Mouse (Mus musculus) kidney, postnatal 0 days (tissue): ENCODE results near the gene Osbpl5. TPM values are rescaled to one million over a fixed set of nuclear protein-coding genes. Genes with fewer than 3 reads are reported as not detected.

Experiments used
- ATAC-seq: fragments of 200-750 bp; cut with Nextera tagmentation; replicated peaks from 2 replicates; pipeline ENCODE4 v1.8.0; 2017; ENCODE audit warnings: low read depth, moderate number of reproducible peaks, moderate TSS enrichment, moderate library complexity; ENCODE audit not compliant: low FRiP score
- DNase-seq: peaks from one replicate; pipeline ENCODE4 v3.0.0-alpha.2; 2016; ENCODE audit warnings: low spot score
- H3K27ac ChIP-seq: fragments of 300-500 bp; sonication (generic); 2 replicates; pipeline ENCODE4 v1.5.1; 2014; ENCODE audit warnings: mild to moderate bottlenecking
- H3K27me3 ChIP-seq: fragments of 300-500 bp; sonication (generic); 2 replicates; pipeline ENCODE4 v1.6.1; 2014; ENCODE audit warnings: low read length, mixed read lengths; ENCODE audit not compliant: insufficient read depth
- H3K36me3 ChIP-seq: fragments of 300-500 bp; sonication (generic); 2 replicates; pipeline ENCODE4 v1.6.1; 2014; ENCODE audit warnings: low read length, mixed read lengths; ENCODE audit not compliant: insufficient read depth
- H3K4me1 ChIP-seq: fragments of 300-500 bp; sonication (generic); replicated peaks from 2 replicates; pipeline ENCODE4 v1.6.1; 2014; ENCODE audit warnings: antibody characterized with exemption, low read length, mixed read lengths; ENCODE audit not compliant: insufficient read depth
- H3K4me2 ChIP-seq: fragments of 300-500 bp; sonication (generic); 2 replicates; pipeline ENCODE4 v1.6.1; 2014; ENCODE audit warnings: mild to moderate bottlenecking, low read length, moderate library complexity, mixed read lengths
- H3K4me3 ChIP-seq: fragments of 300-500 bp; sonication (generic); replicated peaks from 2 replicates; pipeline ENCODE4 v1.5.1; 2014; ENCODE audit warnings: low read depth, low read length
- H3K9ac ChIP-seq: fragments of 300-500 bp; sonication (generic); 2 replicates; pipeline ENCODE4 v1.6.1; 2014; ENCODE audit warnings: low read depth, low read length
- H3K9me3 ChIP-seq: fragments of 300-500 bp; sonication (generic); replicated peaks from 2 replicates; pipeline ENCODE4 v1.6.1; 2016; ENCODE audit warnings: low read length, inconsistent platforms, mixed read lengths
- CTCF ChIP-seq: IDR thresholded peaks from 2 replicates; pipeline ENCODE4 v1.5.1; 2016; ENCODE audit warnings: antibody characterized with exemption, low read depth, mild to moderate bottlenecking, moderate library complexity
- WGBS: fragments of 180-500 bp; shearing (Covaris S2); extraction: QIAGEN DNeasy Blood & Tissue Kit; methylation state at CpG from one replicate; pipeline ENCODE4 v1.1.7; 2014; 5-methylcytosine and 5-hydroxymethylcytosine counted together
- polyA plus RNA-seq: library from polyadenylated mRNA; unstranded; fragments of >200 nt; fragmentation: Nextera tagmentation; extraction: Ambion mirVana; gene quantifications from 2 replicates; pipeline ENCODE4 v1.2.1, GENCODE M21; 2015

The Osbpl5 gene
- polyA plus RNA-seq, 1 experiment from 2014 or later, result 29.0 TPM

- 3% methylated on average over 16 of the region's 16 CpGs for WGBS
- Histone ChIP-seq H3K4me3 (no peak overlapping the region), H3K9ac (no peak overlapping the region), H3K4me2 (peak overlapping the region; percentile 46), H3K9me3 (no peaks in the 10 kb centered on the region), H3K27ac (no peak overlapping the region), H3K36me3 (no peaks in the 10 kb centered on the region), H3K4me1 (no peaks in the 10 kb centered on the region), H3K27me3 (no peaks in the 10 kb centered on the region)
- DNase-seq (peak; percentile 98), ATAC-seq (peak; percentile 83)
- peak; percentile 89 for TF ChIP-seq CTCF
Observed at GRCm38 (mm10) chr7:143748041-143748868, 8.5 kb downstream of the Osbpl5 start.

- H3K9me3 ChIP-seq, result no peaks in the 10 kb centered on the region
- WGBS, result 10% methylated on average over 2 of the region's 2 CpGs
- H3K4me2 ChIP-seq, result peak overlapping the region; percentile 83
- DNase-seq (peak; percentile 19), ATAC-seq (peak; percentile 29; the same call in 1 of the 2 replicates)
- TF ChIP-seq CTCF, result no peak
- no peaks in the 10 kb centered on the region for H3K36me3 ChIP-seq
- H3K9ac ChIP-seq, result peak overlapping the region; percentile 88
- H3K27ac ChIP-seq, result peak overlapping the region; percentile 90; the same call in 1 of the 2 replicates
- no peaks in the 10 kb centered on the region for H3K27me3 ChIP-seq
- H3K4me3 ChIP-seq, result peak overlapping the region; percentile 79
- H3K4me1 ChIP-seq, result peaks cover 17% of the 10 kb centered on the region; the same call in 1 of the 2 replicates
Observed at GRCm38 (mm10) chr7:143740653-143741052, 16.1 kb downstream of the Osbpl5 start.

- ATAC-seq (peak; percentile 91), DNase-seq (peak; percentile 97)
- Histone ChIP-seq H3K9ac (peak overlapping the region; percentile 88), H3K4me3 (peak overlapping the region; percentile 79), H3K36me3 (no peaks in the 10 kb centered on the region), H3K4me2 (peak overlapping the region; percentile 83), H3K27ac (peak overlapping the region; percentile 90), H3K27me3 (no peaks in the 10 kb centered on the region), H3K4me1 (peaks cover 17% of the 10 kb centered on the region; the same call in 1 of the 2 replicates), H3K9me3 (no peaks in the 10 kb centered on the region)
- peak; percentile 16; the same call in 1 of the 2 replicates for TF ChIP-seq CTCF
- WGBS, result 1% methylated on average over 37 of the region's 38 CpGs
Observed at GRCm38 (mm10) chr7:143739511-143740461, 17.0 kb downstream of the Osbpl5 start.

GRCm38 (mm10) chr7:143738601-143739006 is 18.2 kb downstream of the Osbpl5 start:
- no peak overlapping the region for H3K27ac ChIP-seq
- no peaks in the 10 kb centered on the region for H3K9me3 ChIP-seq
- peak; percentile 46 for DNase-seq
- peak overlapping the region; percentile 83 for H3K4me2 ChIP-seq
- H3K4me3 ChIP-seq, result peak overlapping the region; percentile 79
- H3K27me3 ChIP-seq, result no peaks in the 10 kb centered on the region
- 0 out of 2 replicates have a peak, but pooled peaks cover 5% of the 10 kb centered on the region for H3K36me3 ChIP-seq
- WGBS, result 26% methylated on average over 5 of the region's 5 CpGs
- H3K4me1 ChIP-seq, result peaks cover 17% of the 10 kb centered on the region; the same call in 1 of the 2 replicates
- peak overlapping the region; percentile 88; the same call in 1 of the 2 replicates for H3K9ac ChIP-seq
- ATAC-seq, result no peak
- TF ChIP-seq CTCF, result no peak

GRCm38 (mm10) chr7:143738194-143738593 is 18.6 kb downstream of the Osbpl5 start:
- WGBS, result 71% methylated on average over 6 of the region's 6 CpGs
- H3K4me3 ChIP-seq, result peak overlapping the region; percentile 79; the same call in 1 of the 2 replicates
- no peak for TF ChIP-seq CTCF

More at GRCm38 (mm10) chr7:143738194-143738593, 18.6 kb downstream of the Osbpl5 start:
- peaks cover 17% of the 10 kb centered on the region; the same call in 1 of the 2 replicates for H3K4me1 ChIP-seq
- H3K9me3 ChIP-seq, result no peaks in the 10 kb centered on the region
- H3K27ac ChIP-seq, result no peak overlapping the region
- 0 out of 2 replicates have a peak overlapping the region, but pooled peaks have one; percentile 88 for H3K9ac ChIP-seq
- H3K27me3 ChIP-seq, result no peaks in the 10 kb centered on the region
- 0 out of 2 replicates have a peak, but pooled peaks cover 5% of the 10 kb centered on the region for H3K36me3 ChIP-seq
- no peak for DNase-seq
- ATAC-seq, result no peak
- peak overlapping the region; percentile 83 for H3K4me2 ChIP-seq
